Mouse (Mus musculus) CD4-positive helper T cell, adult 2 months (primary cell): ENCODE measurements around the gene Map3k20.
A peak's percentile ranks its signal among the peaks of the same experiment; 100 is the strongest.

Source experiments
- DNase-seq: peaks from one replicate; pipeline ENCODE4 v3.0.0-alpha.2; 2012; ENCODE audit warnings: low read depth, missing footprints, low spot score

Gene Map3k20

GRCm38 (mm10) chr2:72420561-72420960 is 135.1 kb downstream of the Map3k20 start:
- no peak for DNase-seq

DNA sequence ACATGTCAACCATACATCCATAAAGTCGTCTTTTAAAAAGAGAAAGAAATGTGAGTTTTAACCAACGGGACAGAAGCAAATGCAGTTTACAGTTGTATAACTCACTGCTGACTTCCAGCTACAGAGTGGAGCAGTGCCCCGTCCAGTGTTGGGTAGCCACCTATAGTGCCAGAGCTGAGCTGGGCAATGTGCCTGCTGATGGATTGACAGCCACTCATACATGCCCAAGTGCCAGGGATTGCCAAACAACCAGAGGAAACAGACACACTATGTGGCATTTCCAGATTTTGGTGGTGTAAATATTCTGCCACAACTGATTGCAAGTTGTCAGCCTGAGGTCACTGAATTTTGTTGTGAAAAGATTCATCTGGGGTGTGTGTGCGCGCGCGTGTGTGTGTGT is 139.2 kb downstream of the Map3k20 start:
- no peak for DNase-seq

- DNase-seq: no peak
Measured at GRCm38 (mm10) chr2:72426776-72427175, 141.3 kb downstream of the Map3k20 start.

- no peak for DNase-seq
Measured at GRCm38 (mm10) chr2:72427288-72427687, 141.9 kb downstream of the Map3k20 start.

GRCm38 (mm10) chr2:72438941-72439533 is 153.6 kb downstream of the Map3k20 start:
- DNase-seq: no peak

- no peak for DNase-seq
Measured at GRCm38 (mm10) chr2:72441010-72441409, 155.6 kb downstream of the Map3k20 start.

GRCm38 (mm10) chr2:72442825-72443224 is 157.4 kb downstream of the Map3k20 start:
- no peak for DNase-seq

DNA sequence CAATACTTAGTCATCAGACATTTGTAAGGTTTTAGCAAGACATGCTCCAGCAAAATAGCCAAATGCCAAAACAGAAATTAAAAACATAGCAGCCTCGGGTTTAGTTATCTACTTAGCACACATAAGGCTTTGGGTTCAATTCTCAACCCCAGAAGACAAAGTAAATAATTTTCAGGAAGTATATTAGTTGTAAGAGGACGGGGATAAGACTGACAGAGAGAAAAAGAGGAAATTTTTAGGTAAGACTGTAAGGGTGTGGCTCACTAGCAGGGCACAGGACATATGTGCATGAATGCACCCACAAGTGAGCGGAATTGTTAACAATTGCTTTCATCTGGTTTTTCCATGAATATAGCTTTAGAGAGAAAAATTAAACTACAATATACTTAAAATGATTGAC is 158.5 kb downstream of the Map3k20 start:
- no peak for DNase-seq

- DNase-seq: no peak
Measured at GRCm38 (mm10) chr2:72446106-72446505, 160.7 kb downstream of the Map3k20 start.

- no peak for DNase-seq
Measured at GRCm38 (mm10) chr2:72446615-72447014, 161.2 kb downstream of the Map3k20 start.

DNA sequence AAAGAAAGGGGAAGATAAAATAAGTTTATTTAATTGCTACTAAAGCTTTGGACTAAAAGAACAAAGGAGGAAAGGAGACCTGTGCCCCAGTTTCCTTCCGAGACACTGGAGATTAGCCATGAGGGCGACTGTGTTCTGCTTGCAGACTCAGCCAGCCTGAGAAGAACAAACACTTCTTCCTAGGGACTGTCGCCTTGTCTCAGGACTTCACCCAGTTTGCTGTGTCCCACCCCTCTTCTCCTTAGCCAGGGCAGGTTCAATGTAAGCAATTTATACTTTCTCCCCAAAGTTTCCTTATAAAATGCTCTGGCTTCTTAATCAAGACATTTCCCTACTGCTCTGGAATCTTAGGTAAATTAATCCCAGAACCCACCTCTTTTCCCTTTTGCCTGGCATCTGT is 168.1 kb downstream of the Map3k20 start:
- DNase-seq: no peak

GRCm38 (mm10) chr2:72456189-72456588 is 170.8 kb downstream of the Map3k20 start:
- DNase-seq: no peak

GRCm38 (mm10) chr2:72464376-72465014 is 179.1 kb downstream of the Map3k20 start:
- DNase-seq: no peak

GRCm38 (mm10) chr2:72467604-72468003 is 182.2 kb downstream of the Map3k20 start:
- DNase-seq: no peak

- no peak for DNase-seq
Measured at GRCm38 (mm10) chr2:72471415-72472070, 186.1 kb downstream of the Map3k20 start.

DNA sequence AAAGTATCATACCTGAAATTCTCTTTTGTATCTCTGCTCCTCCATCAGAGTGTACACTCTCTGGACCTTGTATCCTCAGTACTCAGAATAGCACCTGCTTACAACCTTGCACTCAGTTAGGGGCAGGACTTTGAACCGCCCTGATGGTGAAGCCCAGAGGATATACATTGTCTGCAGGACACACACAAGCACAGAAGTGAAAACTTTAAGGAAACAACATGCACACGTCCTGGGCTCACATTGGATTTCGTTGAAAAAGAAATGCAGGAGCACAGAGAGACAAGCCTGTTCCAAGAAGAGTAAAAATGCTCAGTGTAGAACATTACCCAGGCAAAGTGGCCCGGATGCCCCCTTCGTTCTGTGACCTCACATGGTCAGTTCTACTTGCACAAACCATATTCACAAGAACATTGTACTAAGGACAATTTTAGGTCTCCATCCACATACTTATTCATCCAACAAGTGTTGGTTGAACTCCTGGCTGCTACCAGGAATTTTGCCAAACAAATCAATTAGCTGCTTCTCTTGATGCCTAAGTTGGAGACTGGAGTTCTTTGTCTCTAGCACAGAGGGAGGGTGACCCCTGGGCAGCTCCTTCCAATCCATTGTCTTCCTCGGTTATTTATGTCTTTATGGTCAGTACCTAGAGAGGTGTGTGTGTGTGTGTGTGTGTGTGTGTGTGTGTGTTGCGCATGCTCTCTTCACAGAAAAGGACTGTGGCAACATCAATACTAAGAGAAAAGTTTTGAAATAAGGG is 189.3 kb downstream of the Map3k20 start:
- DNase-seq: no peak

DNA sequence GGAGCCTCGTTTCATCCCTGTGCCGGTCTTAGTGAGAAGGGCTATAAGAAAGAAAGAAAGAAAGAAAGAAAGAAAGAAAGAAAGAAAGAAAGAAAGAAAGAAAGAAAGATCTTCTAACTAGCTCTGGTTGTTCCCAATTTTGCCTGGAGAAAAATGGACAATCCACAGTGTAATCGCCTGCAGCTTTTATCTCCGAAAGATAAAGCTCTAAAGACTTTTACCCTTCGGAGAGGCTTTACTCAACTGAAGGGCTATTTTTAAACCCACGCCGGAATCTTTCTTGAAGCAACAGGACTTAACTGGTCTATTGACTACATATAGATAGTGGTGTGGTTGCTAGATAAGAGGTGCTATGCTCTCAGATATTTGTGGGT is 190.0 kb downstream of the Map3k20 start:
- no peak for DNase-seq

DNA sequence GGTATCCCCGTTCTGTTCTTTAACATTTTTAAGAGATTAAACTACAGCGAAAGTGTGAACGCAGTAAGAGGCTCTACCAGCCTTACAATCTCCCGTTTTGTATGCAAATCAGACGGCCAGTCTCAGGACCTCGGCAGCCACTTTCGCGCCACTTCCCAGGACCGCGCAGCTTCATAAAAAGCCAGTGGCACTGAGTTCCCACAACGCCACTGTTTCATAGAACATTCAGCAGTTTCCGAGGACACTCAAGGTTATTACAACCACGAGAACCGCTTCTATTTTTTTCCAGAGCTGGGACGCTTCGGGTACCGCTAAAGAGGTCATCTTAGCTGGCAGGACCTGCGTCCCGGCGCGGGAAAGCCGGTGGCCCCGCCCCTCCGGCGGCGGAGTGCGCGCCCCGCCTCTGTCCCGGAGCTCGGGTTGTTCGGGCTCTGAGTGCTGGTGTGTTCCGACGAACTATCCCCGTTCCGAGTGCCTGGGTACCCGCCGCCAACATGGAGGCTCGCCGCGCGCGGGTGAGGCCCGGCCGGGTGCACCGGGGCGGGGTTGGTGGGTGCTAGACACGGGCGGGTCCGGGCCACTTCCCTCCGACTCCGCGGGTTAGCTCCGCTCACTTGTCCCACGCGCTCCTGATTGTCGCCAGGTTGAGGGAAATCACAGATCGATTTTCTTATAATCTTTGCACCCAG is 190.5 kb downstream of the Map3k20 start, which contains the start of gene Cdca7:
TSS of gene Cdca7 (plus strand) at position 363 of the 689 bp plus-strand sequence.
- DNase-seq: peak; percentile 79

- DNase-seq: peak; percentile 59
Measured at GRCm38 (mm10) chr2:72476486-72477211, 191.2 kb downstream of the Map3k20 start.

DNA sequence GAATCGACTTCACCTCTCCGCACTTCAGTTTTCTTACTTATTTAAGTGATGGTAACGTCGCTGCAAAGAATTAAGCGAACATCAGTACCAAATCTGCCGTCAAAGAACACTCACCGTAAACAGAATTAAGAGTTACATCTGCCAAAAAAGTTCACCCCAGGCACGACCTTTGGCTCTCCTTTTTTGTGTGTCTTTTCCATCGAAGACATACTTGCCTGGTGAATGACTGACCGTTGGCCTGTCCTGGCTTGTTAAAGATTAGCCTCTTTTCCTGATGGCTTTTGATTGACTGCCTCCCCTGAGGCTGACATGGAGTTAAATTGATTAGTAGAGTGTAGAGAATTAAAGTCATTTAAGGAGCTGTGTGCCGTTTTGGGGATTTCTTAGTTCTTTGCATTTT is 191.8 kb downstream of the Map3k20 start:
- DNase-seq: no peak

- DNase-seq: no peak
Measured at GRCm38 (mm10) chr2:72478176-72478575, 192.7 kb downstream of the Map3k20 start.
